Mouse (Mus musculus): ENCODE measurements around the gene Alkbh6. TPM values are rescaled to one million over a fixed set of nuclear protein-coding genes. Genes with fewer than 3 reads are reported as not detected.
A peak's percentile ranks its signal among the peaks of the same experiment; 100 is the strongest.

Alkbh6 gene
- polyA plus RNA-seq, 1 experiment from 2014 or later: 107 TPM

- Histone ChIP-seq H3K4me2 (ENCODE audit: low read length) (peak overlapping the region; percentile 93), H3K9me3 (ENCODE audit: control insufficient read depth, low read length) (no peaks in the 10 kb centered on the region), H3K9ac (replicated peaks; ENCODE audit: low read length) (peak overlapping the region; percentile 44; the same call in 1 of the 2 replicates), H3K4me3 (replicated peaks; ENCODE audit: low read depth, low read length) (peak overlapping the region; percentile 61), H3K27ac (replicated peaks; ENCODE audit: low read depth, low read length) (no peak overlapping the region), H3K4me1 (ENCODE audit: control insufficient read depth, insufficient read depth, low read length) (peaks cover 9% of the 10 kb centered on the region; the same call in 1 of the 2 replicates), H3K36me3 (ENCODE audit: control insufficient read depth, insufficient read depth, low read length) (no peaks in the 10 kb centered on the region), H3K27me3 (ENCODE audit: control insufficient read depth, insufficient read depth, low read length) (no peaks in the 10 kb centered on the region)
- DNase-seq (no peak), ATAC-seq (ENCODE audit: low FRiP score, low TSS enrichment) (no peak)
- WGBS: under 1% methylated on average over 6 of the region's 6 CpGs
Measured at GRCm38 (mm10) chr7:30279536-30279935, 29.0 kb upstream of the Alkbh6 start.

GRCm38 (mm10) chr7:30279951-30280669, 28.4 kb upstream of the Alkbh6 start, which contains the start of the genes Thap8 and Wdr62:
Gene Thap8, plus strand, starts transcription at chr7:30280094.
Gene Wdr62, minus strand, starts transcription at chr7:30280419.
- Histone ChIP-seq H3K27ac (replicated peaks; ENCODE audit: low read depth, low read length) (peak within 1 kb of the TSS; percentile 95), H3K27me3 (ENCODE audit: control insufficient read depth, insufficient read depth, low read length) (no peaks in the 10 kb centered on the region), H3K4me1 (ENCODE audit: control insufficient read depth, insufficient read depth, low read length) (peaks cover 9% of the 10 kb centered on the region; the same call in 1 of the 2 replicates), H3K4me2 (ENCODE audit: low read length) (peak within 1 kb of the TSS; percentile 93), H3K36me3 (ENCODE audit: control insufficient read depth, insufficient read depth, low read length) (no peaks in the 10 kb centered on the region), H3K4me3 (replicated peaks; ENCODE audit: low read depth, low read length) (peak within 1 kb of the TSS; percentile 61), H3K9ac (replicated peaks; ENCODE audit: low read length) (peak within 1 kb of the TSS; percentile 47), H3K9me3 (ENCODE audit: control insufficient read depth, low read length) (no peaks in the 10 kb centered on the region)
- ATAC-seq (ENCODE audit: low FRiP score, low TSS enrichment): peak; percentile 96
- peak; percentile 97 for DNase-seq
- WGBS: under 1% methylated on average over 49 of the region's 49 CpGs

DNA sequence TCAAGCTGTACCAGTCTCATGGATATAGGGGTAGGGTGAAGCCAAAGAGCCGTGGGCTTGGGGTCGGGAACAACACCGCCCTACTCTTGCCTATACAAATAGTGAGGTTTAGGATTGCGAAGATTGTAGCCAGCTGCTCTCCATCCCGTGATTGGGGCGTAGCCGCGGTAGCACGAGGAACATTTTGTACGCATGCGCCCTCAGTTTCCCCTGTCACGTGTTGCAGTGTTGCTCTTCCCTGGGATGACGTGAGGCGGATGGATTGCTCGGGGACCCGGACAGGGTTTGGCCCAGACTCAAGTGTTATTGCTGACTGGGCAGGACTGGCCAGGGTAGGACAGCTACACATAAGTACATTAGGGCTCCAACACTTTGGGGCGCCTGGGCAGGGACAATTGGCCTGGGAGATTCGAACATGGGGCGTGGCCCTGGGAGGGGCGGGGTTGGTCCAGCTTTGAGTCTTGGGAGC, 27.8 kb upstream of the Alkbh6 start:
- ATAC-seq (ENCODE audit: low FRiP score, low TSS enrichment) (peak; percentile 88), DNase-seq (peak; percentile 95)
- under 1% methylated on average over 20 of the region's 20 CpGs for WGBS
- H3K9me3 ChIP-seq (ENCODE audit: control insufficient read depth, low read length): no peaks in the 10 kb centered on the region
- no peaks in the 10 kb centered on the region for H3K36me3 ChIP-seq (ENCODE audit: control insufficient read depth, insufficient read depth, low read length)
- peaks cover 9% of the 10 kb centered on the region; the same call in 1 of the 2 replicates for H3K4me1 ChIP-seq (ENCODE audit: control insufficient read depth, insufficient read depth, low read length)
- H3K4me2 ChIP-seq (ENCODE audit: low read length): peak overlapping the region; percentile 93
- H3K9ac ChIP-seq (replicated peaks; ENCODE audit: low read length): peak overlapping the region; percentile 47
- peak overlapping the region; percentile 95 for H3K27ac ChIP-seq (replicated peaks; ENCODE audit: low read depth, low read length)
- no peaks in the 10 kb centered on the region for H3K27me3 ChIP-seq (ENCODE audit: control insufficient read depth, insufficient read depth, low read length)
- peak overlapping the region; percentile 61 for H3K4me3 ChIP-seq (replicated peaks; ENCODE audit: low read depth, low read length)

DNA sequence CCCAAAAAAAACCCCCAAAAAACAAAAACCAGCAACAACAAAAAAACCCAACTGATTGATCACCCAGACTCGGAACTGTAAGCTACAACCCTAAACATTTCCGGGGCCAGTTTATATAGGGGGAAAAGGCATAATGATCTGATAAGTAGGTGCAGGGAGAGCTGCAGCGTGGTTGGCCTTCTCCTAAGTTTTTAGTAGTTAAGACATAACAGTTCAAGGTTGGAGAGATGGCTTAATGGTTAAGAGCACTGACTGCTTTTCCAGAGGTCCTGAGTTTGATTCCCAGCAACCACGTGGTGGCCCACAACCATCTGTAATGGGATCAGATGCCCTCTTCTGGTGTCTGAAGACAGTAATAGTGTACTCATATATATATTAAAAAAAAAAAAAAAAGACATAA, 27.0 kb upstream of the Alkbh6 start:
- DNase-seq (no peak), ATAC-seq (ENCODE audit: low FRiP score, low TSS enrichment) (no peak)
- WGBS: 81% methylated on average over 4 of the region's 4 CpGs
- Histone ChIP-seq H3K4me1 (ENCODE audit: control insufficient read depth, insufficient read depth, low read length) (peaks cover 9% of the 10 kb centered on the region; the same call in 1 of the 2 replicates), H3K36me3 (ENCODE audit: control insufficient read depth, insufficient read depth, low read length) (no peaks in the 10 kb centered on the region), H3K27me3 (ENCODE audit: control insufficient read depth, insufficient read depth, low read length) (no peaks in the 10 kb centered on the region), H3K4me3 (replicated peaks; ENCODE audit: low read depth, low read length) (no peak overlapping the region), H3K4me2 (ENCODE audit: low read length) (peak overlapping the region; percentile 93), H3K9me3 (ENCODE audit: control insufficient read depth, low read length) (no peaks in the 10 kb centered on the region), H3K27ac (replicated peaks; ENCODE audit: low read depth, low read length) (no peak overlapping the region), H3K9ac (replicated peaks; ENCODE audit: low read length) (no peak overlapping the region)

- H3K27me3 ChIP-seq (ENCODE audit: control insufficient read depth, insufficient read depth, low read length): no peaks in the 10 kb centered on the region
- H3K4me2 ChIP-seq (ENCODE audit: low read length): no peak overlapping the region
- H3K4me3 ChIP-seq (replicated peaks; ENCODE audit: low read depth, low read length): no peak overlapping the region
- ATAC-seq (ENCODE audit: low FRiP score, low TSS enrichment) (no peak), DNase-seq (no peak)
- H3K27ac ChIP-seq (replicated peaks; ENCODE audit: low read depth, low read length): no peak overlapping the region
- WGBS: 75% methylated on average over 7 of the region's 7 CpGs
- H3K9me3 ChIP-seq (ENCODE audit: control insufficient read depth, low read length): no peaks in the 10 kb centered on the region
- no peaks in the 10 kb centered on the region for H3K36me3 ChIP-seq (ENCODE audit: control insufficient read depth, insufficient read depth, low read length)
- H3K9ac ChIP-seq (replicated peaks; ENCODE audit: low read length): no peak overlapping the region
- H3K4me1 ChIP-seq (ENCODE audit: control insufficient read depth, insufficient read depth, low read length): peaks cover 9% of the 10 kb centered on the region; the same call in 1 of the 2 replicates
Measured at GRCm38 (mm10) chr7:30282740-30283139, 25.8 kb upstream of the Alkbh6 start.

DNA sequence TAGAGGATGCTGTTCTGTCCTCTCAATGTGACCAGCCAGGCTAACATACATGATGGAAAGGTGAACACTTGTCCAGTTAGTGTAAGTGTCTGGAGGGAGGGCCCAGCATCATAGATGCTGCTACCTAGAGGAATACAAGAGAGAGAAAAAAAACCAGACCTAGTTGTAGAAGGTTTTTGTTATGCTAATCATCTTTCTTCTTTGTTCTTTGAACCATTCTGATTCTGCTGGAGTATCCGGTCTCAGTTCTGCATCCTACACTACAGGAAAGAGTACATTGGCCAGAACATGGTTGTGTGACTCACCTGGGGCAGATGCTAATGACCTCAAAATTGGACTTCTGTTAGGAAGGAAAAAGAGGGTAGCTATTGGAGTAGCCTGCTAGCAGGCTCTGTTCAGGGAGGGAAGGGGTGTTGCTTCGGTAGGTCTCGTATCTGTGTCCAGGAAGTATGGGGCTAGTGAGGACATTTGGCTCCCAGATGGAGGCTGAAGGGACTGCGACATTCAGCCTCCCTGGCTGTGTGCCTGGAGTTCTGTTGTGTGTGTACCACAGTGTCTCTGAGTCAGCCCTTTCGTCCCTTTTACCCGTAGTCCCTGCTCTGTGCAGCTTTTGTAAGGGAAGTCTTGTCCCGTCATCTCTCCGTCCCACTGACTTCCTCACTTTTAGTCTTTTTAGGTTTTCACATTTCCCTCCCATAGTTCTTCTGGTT, 21.7 kb upstream of the Alkbh6 start:
- H3K27ac ChIP-seq (replicated peaks; ENCODE audit: low read depth, low read length): no peak overlapping the region
- no peaks in the 10 kb centered on the region for H3K9me3 ChIP-seq (ENCODE audit: control insufficient read depth, low read length)
- ATAC-seq (ENCODE audit: low FRiP score, low TSS enrichment) (no peak), DNase-seq (no peak)
- no peak overlapping the region for H3K9ac ChIP-seq (replicated peaks; ENCODE audit: low read length)
- no peaks in the 10 kb centered on the region for H3K27me3 ChIP-seq (ENCODE audit: control insufficient read depth, insufficient read depth, low read length)
- 0 out of 2 replicates have a peak, but pooled peaks cover 4% of the 10 kb centered on the region for H3K4me1 ChIP-seq (ENCODE audit: control insufficient read depth, insufficient read depth, low read length)
- WGBS: 65% methylated on average over 8 of the region's 8 CpGs
- no peak overlapping the region for H3K4me2 ChIP-seq (ENCODE audit: low read length)
- no peak overlapping the region for H3K4me3 ChIP-seq (replicated peaks; ENCODE audit: low read depth, low read length)
- no peaks in the 10 kb centered on the region for H3K36me3 ChIP-seq (ENCODE audit: control insufficient read depth, insufficient read depth, low read length)

DNA sequence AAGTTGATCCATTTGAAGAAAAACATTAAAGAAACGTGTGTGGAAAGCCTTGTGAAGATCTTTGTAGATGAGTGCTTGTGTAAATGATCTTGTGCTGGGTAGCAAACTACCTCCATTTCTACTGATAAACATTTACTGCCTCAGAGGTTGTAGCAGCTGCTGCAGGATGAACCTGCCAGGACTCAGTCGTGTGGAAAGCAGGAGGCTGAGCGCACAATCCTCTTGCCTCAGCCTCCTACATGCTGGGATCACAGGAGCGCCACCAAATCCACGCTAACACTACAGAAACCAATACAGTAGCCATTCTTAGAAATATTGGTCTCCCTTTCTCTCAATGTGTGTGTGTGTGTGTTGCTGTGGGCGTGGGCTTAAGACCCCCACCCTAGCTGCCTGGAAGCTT, 20.5 kb upstream of the Alkbh6 start:
- WGBS: 72% methylated on average over 6 of the region's 6 CpGs
- no peak overlapping the region for H3K4me3 ChIP-seq (replicated peaks; ENCODE audit: low read depth, low read length)
- no peaks in the 10 kb centered on the region for H3K9me3 ChIP-seq (ENCODE audit: control insufficient read depth, low read length)
- no peak overlapping the region for H3K9ac ChIP-seq (replicated peaks; ENCODE audit: low read length)
- H3K27ac ChIP-seq (replicated peaks; ENCODE audit: low read depth, low read length): no peak overlapping the region
- no peak for DNase-seq
- peaks cover 11% of the 10 kb centered on the region for H3K4me1 ChIP-seq (ENCODE audit: control insufficient read depth, insufficient read depth, low read length)
- no peak overlapping the region for H3K4me2 ChIP-seq (ENCODE audit: low read length)
- no peak for ATAC-seq (ENCODE audit: low FRiP score, low TSS enrichment)
- no peaks in the 10 kb centered on the region for H3K27me3 ChIP-seq (ENCODE audit: control insufficient read depth, insufficient read depth, low read length)
- H3K36me3 ChIP-seq (ENCODE audit: control insufficient read depth, insufficient read depth, low read length): no peaks in the 10 kb centered on the region

GRCm38 (mm10) chr7:30289071-30289713, 19.3 kb upstream of the Alkbh6 start:
- Histone ChIP-seq H3K4me1 (ENCODE audit: control insufficient read depth, insufficient read depth, low read length) (peaks cover 17% of the 10 kb centered on the region), H3K4me2 (ENCODE audit: low read length) (no peak overlapping the region), H3K9me3 (ENCODE audit: control insufficient read depth, low read length) (no peaks in the 10 kb centered on the region), H3K9ac (replicated peaks; ENCODE audit: low read length) (no peak overlapping the region), H3K4me3 (replicated peaks; ENCODE audit: low read depth, low read length) (no peak overlapping the region), H3K27ac (replicated peaks; ENCODE audit: low read depth, low read length) (no peak overlapping the region), H3K36me3 (ENCODE audit: control insufficient read depth, insufficient read depth, low read length) (peaks cover 7% of the 10 kb centered on the region), H3K27me3 (ENCODE audit: control insufficient read depth, insufficient read depth, low read length) (no peaks in the 10 kb centered on the region)
- ATAC-seq (ENCODE audit: low FRiP score, low TSS enrichment) (no peak), DNase-seq (no peak)
- WGBS: 74% methylated on average over 7 of the region's 7 CpGs
